Mouse (Mus musculus) v-Abl transformed pro-B cells (cell line): ENCODE results near the gene Zbtb32.

ENCODE experiments used
- in situ Hi-C, 2 experiments: fragments of 400-800 bp; cut with MboI; formaldehyde crosslinking; loops; one replicate each; pipeline ENCODE4 v1.15.1; 2025; ENCODE audit not compliant: unreplicated experiment in 2 of 2

Zbtb32 gene

DNA sequence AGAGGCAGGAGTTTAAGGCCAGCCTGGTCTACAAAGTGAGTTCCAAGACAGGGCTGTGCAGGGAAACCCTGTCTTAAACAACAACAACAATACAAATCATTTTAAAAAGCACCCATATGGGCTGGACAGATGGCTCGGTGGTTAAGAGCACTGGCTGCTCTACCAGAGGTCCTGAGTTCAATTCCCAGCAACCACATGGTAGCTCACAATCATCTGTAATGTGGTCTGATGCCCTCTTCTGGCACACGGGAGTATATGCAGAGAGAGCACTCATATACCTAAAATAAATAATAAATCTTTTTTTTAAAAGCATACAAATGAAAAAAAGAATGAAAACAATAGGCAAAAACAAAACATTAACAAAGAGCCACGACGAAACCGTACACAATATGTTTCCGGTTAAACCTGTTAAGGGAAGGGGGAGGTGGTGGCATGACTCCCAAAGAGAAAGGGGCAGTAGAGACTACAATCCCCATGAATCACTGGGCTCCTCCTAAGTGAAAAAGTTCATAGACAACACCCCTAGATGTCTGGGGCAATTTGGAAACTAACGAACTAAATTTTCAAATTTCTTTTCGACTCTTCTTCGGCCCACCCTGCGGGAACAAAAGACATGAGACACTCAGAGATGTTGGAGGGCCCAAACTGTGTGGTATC, 47.1 kb downstream of the Zbtb32 start:
- in situ Hi-C loops: no loop called here

DNA sequence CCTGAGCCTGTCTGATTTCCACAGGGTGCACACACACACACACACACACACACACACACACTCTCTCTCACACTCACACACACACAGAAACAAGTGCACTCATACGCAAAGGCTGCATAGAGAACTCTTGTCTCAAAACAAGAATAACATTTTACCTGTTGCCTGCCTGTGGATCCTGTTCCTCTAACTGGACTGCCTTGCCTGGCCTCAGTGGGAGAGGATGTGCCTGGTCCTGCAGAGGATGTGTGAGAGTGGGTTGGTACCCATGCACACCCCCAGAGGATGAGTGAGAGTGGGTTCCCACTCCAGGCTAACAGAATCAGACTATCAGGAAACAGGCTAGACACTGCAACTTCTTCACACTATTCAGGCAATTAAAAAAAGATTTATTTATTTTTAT, 48.1 kb downstream of the Zbtb32 start:
- in situ Hi-C loops: no loop called here

DNA sequence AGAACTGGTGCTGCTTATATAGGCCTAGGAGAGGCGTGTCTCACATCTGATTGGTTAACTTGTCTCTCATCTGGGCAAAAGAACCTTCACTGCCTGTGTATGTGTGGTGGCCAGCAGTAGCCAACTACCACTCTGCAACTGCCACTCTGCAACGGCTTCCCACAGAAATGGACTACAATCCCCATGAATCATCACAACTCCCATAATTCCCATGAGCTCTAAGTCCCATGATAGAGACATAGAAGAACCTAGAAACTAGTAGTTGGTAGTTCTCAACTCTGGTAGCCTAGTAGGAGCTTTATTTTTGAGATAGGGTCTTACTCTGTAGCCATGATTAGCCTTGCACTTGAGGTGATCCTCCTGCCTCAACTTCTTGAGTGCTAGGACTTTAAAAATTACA, 48.8 kb downstream of the Zbtb32 start:
- in situ Hi-C loops: loop anchor here in 1 of 2 experiments (5.0 kb wide), 1 partner anchor 58 kb away; the partner anchor contains the start of gene Prodh2

DNA sequence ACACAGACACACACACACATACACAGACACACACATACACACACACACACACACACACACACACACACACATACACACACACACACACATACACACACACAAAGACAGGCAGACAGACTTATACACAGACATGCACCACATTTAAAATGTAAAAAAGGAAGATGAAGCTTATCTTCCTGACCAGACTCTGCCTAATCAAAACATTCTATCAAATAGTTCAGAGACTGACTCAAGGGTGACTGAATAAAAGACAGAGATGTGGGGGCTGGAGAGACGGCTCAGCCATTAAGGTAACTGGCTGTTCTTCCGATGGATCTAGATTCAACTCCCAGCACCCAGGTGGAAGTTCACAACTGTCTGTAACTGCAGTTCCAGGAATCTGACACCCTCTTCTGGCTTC, 54.4 kb downstream of the Zbtb32 start:
- in situ Hi-C loops: no loop called here

DNA sequence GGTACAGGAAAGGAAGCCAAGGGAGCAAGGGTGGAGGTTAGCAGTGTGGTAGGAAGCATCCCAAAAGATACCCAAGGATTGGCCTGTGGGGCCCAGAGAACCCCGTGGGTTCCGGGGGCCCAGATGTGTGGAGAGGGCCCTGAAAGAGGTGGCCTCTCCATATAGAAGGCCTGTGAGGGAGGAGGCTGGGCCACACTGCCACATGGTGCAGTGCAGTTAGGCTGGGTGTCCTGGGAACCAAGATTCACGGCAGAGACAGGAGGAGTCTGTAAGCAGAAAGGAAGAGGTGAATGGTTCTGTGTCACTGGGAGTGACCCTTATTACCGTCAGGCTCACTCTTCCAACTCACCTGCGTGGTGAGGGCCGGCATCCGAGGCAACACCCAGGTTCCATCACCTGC, 58.1 kb downstream of the Zbtb32 start:
- in situ Hi-C loops: no loop called here
